Mouse (Mus musculus) kidney, adult 11 months (tissue): ENCODE measurements around the gene Acsbg2.

Source experiments
- DNase-seq: peaks from one replicate; pipeline ENCODE4 v3.0.0; 2022

Gene Acsbg2

DNA sequence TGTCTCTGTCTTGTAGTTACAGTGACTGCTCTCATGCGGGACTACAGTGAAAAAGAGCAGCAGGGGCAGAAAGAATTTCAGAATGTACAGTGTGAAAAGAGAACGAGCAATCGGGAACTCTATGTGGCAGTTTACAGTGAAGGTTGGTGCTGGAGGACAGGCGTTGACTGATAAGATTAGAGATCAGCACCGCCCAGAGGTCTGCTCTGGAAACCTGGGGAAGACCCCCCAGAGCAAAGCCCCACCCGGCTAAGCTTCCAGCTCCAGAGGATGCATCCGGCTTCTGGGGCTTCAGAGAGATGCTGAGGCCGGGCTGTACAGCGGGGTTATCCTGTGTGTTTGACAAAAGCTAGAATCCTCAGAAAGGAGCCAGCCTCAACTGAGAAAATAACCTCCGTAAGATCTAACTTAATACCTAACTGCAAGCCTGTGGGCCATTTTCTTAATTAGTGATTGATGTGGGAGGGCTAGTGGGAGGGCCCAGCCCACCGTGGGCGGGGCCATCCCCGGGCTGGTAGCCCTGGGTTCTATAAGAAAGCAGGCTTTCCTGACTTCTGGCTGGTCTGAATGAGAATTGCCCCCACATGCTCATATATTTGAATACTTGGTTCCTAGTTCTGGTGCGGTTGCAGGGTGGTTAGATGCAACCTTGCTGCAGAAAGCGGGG is 3.8 kb downstream of the Acsbg2 start:
- DNase-seq = no peak

DNA sequence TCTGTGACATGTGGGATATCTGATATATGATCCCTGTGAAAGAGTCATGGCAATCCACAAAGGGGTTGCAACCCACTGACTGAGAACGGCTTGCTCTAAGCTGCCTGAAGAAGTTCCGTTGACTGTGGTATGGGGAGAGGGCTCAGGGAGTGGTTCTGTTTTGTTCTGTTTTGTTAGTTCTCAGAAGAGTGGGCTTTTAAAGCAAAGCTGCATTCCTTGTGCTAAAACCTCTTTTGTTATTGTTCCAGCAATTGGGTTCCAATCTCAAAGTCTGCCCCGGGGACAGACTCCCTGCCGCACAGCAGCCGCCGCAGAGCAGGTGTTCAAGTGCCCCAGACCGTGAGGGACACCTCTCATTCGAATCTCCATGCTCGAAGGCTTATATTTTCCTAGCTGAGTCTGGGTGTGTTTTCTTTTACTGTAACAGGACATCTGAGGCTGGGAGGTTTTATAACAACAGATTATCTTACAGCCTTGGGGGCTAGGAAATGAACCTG is 4.7 kb downstream of the Acsbg2 start:
- no peak for DNase-seq

DNA sequence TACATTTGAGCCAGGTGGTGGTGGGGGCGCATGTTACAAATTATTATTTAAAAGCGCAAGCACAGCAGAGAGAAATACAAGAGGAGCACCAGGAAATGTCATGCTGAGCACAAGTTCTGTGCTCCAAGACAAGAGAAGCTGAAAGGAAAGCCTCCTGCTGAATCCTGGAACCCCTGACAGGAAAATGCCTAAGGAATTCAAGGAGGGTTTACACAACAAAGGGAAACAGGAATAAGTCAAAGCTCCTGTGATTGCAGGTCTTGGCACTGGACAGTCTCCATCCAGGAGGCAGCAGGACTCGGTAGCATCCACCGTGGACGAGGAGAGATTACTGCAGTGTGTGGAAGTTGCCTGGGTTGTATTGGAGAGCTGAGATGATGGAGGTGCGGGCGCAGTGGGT is 8.2 kb downstream of the Acsbg2 start:
- DNase-seq = no peak

DNA sequence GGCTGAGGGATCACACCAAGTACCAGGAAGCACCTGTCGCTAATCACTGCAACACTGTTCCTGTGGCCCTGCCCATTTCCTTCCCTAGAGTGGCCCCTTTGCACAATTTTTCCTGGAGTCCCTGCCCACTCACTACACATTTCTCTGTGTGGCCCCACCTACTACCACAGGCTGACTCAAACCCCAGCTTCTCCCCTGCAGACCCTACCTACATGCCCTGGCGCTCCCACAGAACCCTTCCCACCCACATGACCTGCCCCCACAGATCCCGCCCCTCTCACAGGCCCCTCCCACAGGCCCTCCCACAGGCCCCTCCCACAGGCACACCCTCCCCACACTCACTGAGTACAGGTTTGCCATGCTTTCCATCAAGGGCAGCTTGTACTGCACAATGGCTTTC is 13.1 kb downstream of the Acsbg2 start:
- no peak for DNase-seq

DNA sequence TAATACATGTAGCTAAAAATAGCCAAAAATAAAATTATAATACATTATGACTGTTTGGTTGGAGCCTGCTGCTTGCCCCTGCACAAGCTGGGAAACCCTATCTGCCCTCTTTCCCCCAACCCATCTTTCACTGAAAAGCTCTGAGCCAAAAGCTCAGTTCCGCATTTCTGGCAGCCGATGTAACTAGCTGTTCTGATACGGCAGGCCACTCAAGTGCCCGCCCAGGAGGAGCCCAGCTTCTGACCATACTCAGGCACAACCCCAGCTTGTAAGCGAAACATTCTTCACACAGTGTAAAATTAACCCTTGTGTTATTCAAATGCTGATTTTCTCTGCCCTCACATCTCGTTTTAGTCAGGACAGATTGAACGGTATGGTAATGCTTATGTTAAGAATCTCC is 15.3 kb downstream of the Acsbg2 start:
- no peak for DNase-seq

DNA sequence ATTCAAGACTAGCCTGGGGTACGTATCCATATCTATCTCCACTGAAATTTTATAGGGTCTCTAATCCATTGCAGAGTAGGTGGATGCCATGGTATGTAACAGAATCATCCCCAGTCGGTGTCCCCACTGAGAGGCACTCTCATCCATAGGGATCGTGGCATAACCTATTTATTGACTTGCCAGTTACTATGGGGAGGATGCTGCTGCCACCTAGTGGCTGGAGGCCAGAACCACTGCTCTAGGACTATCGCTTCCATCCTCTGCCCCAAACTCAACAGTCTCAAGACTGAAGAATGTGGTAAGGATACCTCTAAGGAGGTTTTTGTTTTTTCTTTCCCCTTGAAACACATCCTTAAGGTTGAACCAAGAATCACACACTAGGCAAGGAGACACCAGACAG is 16.0 kb downstream of the Acsbg2 start:
- DNase-seq = peak; percentile 51

DNA sequence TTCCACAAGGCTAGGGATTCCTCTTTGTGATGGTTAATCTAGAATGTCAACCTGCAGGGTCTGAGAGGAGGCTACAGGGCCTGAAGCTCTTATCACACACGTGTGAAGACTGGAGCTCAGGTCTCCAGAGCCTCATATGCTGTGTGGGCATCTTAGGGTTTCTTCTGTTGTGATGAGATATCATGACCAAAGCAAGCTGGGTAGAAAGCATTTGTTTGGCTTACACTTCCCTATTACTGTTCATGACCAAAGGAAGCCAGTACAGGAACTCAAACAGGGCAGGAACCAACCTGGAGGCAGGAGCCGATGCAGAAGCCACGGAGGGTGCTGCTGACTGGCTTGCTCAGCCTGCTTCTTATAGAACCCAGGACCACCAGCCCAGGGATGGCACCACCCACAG is 18.8 kb downstream of the Acsbg2 start:
- DNase-seq = no peak

DNA sequence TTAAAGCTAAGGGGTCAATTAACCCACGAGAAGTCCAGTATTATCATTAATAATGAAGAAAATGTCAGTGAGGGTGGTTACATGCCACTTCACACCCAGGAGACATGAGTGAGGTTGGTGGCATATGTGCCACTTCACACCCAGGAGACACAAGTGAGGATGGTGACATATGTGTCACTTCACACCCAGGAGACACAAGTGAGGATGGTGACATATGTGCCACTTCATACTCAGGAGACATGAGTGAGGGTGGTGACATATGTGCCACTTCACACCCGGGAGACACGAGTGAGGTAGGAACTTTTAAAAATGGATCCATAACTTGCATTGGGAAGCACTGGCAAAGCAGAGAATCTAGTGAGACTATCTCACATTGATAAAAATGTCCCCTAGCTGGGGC is 23.1 kb downstream of the Acsbg2 start:
- DNase-seq = no peak

DNA sequence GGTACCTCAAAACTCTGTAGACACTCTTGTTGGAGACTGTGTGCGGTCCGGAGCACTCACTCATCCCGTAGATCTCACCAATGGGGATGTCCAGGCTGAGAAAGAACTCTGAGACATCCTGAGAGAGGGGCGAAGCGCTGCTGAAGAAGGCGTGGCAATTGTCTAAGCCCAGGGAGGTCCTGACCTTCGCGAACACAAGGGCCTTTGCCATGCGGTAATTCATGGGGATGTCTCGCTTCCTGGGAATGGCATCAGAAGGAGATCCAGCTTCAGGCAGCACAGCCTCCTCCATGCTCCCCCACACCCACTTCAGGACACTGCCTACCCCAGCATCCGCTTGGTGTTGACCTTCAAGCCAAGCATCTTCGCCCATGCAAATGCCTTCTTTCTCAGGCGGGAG is 24.5 kb downstream of the Acsbg2 start:
- DNase-seq = no peak

DNA sequence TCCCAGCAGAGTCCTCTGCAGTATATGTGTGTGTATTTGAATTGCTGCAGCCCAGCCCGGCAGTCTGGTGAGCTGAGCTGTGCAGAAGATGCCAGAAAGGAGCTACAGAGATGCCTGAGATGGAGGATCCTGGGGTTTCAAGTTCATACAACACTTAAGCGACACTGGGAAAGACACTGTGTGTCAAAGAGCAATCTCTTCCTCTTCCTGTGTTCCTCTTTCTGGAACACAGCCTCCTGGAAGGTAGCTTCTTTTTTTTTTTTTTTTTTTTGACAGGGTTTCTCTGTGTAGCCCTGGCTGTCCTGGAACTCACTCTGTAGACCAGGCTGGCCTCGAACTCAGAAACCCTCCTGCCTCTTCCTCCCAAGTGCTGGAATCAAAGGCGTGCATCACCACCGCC is 25.5 kb downstream of the Acsbg2 start:
- DNase-seq = no peak

DNA sequence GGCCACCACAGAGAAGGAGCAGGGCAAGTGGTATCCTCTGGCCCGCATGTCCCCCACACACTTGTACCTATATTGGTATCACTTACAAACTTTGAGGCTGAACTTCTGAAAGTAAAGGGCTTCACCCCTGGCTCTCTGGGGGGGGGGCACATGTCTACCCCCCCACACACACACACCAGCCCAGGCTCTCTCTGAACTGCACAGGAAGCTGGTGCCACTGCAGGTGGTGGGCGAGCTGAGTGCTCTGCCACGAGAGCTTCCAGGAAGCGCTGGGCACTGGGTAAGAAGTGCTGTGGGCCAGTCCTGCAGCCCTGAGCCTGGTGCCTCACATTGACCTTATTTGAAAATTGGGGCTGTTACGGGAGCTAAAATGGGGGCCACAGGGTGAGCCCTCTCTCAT is 30.6 kb downstream of the Acsbg2 start:
- no peak for DNase-seq

DNA sequence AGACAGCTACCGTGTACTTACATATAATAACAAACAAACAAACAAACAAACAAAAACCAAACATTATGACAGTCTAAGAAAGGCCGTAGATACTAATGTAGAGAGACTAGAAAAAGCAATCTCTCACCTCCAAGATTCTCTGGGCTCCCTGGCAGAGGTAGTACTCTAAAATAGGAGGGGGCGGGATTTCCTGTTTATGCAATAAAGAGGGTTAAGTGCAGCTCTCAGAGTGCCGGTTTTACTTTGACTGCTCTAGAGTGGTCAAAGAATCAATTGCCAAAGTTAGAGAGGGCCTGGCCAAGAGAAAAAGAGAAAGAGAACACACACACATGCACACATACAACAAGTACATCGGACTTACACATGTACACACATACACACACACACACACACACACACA is 32.1 kb downstream of the Acsbg2 start:
- no peak for DNase-seq

DNA sequence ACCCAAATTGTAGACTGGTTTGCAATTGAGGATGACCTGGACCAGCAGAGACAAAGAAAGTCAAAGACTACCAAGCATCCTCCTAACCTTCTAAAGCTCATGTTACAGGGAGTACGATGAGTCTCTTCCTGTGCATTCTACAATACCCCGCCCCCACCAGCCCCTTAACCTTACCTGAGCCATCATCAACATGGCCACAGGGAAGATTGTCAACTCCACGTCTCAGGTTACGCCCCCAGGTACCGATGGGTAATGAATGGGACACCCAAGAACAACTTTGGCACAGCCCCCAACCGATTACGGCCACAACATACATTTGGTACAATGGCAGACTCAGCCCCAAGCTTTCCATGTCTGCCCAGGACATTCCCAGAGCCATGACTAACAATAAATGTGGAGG is 33.7 kb downstream of the Acsbg2 start:
- no peak for DNase-seq

DNA sequence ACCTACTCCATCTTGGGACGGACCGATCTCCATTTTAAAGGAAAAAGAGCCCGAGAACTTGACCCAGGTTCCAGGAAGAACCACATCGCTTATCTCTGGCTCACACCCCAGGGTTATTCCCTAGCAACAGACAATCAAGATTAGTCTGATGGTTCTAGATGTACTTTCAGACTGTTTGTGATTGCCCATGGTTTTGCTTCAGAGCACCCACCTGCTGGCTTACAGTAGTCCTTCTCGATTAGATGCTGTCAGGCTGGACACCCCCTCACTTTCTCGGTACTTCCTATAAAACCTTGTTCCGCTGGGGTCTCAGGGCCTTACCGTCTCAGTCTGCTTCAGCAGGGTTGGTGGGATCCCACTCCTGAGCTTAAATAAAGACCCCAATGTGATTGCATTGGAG is 37.9 kb downstream of the Acsbg2 start:
- DNase-seq = no peak

DNA sequence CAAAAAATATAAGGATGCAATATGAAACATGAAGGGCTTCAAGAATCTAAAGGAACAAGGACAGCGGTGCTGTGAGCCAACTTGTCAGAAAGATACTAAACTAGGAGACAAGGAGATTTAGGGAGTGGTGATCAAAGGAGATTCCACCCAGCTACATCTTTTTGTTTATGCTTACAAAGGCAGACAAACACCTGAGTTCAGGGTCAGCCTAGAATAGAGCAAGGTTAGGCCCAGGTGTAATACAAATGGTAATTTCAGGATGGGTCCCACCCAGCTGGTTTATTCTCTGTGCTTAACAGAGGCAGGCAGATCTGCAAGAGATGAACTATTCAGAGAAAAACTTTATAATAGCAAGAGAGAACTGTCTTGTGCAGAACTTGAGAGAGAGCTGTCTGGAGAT is 40.9 kb downstream of the Acsbg2 start:
- no peak for DNase-seq

DNA sequence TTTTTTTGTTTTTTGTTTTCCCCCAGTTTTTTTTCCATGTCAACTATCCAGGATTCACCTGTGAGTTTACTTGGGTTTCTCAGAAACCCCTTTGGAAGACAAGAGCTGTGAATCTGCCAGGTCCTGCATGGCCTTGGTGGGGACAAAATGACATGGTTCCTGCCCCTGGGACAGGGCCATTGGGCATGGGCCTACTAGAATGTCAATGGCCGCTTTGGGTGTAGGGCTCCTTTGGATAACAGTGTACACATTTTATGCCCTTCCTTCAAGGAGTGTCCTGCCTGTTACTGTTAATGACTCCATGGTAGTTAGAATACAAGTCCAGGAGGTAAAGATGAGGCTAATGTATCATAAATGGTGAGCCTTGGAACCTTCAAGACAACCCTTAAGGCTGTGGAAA is 41.3 kb downstream of the Acsbg2 start:
- DNase-seq = no peak

DNA sequence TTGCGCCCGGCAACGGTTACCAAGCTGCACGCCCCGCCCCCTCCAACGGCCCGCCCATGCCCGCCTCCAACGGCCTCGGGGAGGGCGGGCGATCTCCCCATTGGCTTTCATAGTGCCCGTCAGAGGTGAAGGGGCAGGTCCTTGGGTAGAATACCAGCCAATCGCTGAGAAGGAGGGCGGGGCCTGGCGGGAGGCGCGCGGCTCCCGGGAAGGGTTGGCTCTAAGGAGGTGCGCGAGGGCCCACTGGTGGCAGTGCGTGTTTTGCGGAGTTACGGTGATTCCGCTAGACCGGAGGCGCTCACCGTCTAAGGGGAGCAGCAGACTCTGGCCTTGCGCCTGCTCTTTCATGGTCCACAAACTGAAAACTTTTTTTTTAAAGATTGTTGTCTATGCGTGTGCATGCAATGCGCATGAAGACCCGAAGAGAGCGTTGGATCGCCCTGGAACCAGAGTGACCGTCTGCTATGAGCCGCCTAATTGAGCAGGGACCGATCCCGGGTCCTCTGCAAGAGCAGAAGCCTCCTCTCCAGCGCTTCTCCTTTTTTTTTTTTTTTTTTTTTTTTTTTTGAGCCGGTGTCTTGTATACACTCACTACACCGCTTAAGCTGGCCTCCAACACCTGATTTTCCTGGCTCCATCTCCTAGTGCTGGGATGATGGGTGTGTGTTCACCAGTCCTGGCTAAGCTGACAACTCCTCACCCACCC is 43.0 kb downstream of the Acsbg2 start:
- DNase-seq = peak; percentile 98

DNA sequence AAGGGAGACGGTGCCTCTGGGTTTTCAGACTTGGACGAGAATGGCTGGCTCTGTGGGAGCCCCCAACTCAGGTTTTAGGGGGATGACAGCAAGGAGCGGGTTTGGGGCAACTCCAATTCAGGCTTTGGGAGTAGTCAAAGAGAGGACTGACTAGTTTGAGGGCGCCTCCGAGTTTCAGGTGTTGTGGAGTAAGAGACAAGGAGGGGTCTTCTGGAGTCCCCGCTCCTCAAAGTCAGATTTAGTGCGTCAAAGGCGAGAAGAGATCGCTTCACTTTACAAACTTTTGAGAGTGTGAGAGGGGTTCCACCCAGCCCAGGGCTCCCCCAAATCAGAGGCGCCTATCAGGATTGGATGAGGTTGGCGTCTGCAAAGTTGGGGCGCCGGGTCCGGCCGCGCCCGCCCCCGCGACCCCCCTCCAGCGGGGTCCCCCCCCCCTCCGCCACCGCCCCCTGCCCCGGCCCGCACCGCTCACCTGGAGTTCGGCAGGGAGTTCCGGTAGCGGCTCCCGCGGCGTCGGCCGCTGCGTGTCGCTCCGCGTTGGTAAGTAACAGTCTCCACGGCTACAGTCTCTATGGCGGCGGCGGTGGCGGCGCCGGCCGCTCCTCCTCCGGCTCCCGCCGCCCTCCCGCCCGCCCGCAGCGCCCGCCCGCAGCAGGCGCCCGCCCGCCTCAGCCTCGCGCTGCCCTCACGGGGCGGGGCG is 43.7 kb downstream of the Acsbg2 start, which contains the start of gene Rfx2:
Gene Rfx2 (minus strand): TSS at position 603 of the 700 bp plus-strand sequence.
- DNase-seq = no peak

DNA sequence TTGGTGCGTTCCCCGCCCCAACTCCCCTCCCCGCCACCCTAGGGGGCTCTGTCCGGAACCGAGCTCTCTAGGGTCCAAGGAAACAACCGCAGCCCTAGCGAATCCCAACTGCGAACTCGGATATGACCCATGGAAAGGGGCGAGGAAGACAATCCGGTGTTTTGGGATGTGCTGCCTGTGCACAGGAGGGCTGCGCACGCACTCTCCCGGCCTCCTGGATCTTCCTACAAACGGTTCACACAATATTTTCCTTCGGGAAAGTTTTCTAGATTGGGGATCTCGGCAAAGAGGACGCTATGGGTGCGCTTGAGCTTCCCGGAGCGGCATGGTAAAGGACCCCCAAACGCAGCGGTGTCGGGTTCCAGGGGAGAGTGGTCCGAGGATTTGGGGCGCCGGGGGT is 44.5 kb downstream of the Acsbg2 start:
- no peak for DNase-seq

DNA sequence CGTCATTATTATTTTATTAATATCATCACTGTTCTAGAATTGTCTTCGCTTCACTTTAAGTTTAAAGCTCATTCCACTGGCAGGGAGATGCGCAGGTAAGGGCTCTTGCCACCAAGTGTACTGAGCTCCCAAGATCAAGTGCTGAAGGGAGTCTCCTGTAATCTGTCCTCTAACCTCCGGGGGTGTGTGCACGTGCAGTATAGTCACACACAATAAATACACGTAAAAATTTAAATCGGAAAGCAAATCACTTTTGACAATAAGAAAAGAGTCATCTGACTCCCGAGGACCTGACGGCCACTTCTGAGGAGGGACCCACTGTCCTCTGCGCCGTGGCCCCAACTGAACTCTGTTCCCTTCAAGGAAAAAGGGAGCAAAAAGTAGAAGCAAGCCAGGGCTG is 45.1 kb downstream of the Acsbg2 start:
- DNase-seq = no peak

DNA sequence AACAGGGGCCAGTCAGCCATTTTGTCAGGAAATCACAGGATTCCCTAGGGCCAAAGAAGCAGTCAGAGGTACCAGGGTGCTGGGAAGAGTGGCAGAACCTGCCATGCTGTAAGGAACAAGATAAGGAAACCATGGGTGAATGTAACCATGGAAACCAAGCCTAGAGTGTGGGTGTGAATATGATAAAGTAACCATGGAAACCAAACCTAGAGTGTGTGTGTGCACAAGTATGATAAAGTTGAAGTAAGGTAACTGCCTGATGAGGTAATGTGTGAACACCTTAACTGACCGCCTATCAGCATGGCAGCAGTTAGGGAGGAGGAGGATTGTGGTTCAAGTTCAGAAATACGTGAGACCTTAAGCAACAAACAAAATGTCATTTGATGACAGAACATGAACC is 47.5 kb downstream of the Acsbg2 start:
- DNase-seq = no peak

DNA sequence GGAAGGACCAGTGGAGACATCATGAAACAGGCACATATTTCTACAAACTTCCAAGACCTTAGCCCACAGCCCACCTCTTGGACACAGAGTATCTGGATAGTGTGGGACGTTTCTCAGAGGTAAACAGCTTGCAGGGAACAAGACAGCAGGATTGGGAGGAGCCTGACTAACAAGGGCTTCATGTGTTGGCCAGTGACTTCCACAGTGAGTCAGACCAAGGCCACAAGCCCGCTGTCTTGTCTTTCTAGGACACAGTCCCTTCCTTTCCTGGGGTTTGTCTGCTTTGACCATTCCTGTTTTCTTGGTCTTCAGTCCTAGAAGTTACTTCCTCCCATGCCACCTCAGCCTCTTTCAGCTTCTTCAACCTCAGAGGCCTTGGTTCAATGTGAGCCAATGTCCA is 50.9 kb downstream of the Acsbg2 start:
- no peak for DNase-seq

DNA sequence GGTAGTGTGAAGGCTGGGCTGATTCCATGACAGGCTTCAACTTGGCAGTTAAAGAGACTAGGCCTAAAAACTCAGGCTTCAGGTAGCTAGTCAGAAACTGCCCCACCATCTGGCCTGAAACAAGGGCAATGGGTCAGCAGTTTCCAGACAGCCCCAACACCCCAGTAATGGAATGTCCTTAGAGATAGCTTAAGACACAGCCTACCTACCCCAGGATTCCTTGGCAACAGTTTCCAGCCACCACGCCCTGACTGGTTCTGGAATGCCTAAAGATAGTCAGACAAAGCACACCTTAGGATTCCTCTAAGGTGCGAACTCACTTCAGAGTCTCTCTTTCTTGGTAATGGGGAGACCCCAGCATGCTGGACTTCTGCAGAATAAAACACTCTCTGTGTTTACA is 51.9 kb downstream of the Acsbg2 start:
- DNase-seq = no peak

DNA sequence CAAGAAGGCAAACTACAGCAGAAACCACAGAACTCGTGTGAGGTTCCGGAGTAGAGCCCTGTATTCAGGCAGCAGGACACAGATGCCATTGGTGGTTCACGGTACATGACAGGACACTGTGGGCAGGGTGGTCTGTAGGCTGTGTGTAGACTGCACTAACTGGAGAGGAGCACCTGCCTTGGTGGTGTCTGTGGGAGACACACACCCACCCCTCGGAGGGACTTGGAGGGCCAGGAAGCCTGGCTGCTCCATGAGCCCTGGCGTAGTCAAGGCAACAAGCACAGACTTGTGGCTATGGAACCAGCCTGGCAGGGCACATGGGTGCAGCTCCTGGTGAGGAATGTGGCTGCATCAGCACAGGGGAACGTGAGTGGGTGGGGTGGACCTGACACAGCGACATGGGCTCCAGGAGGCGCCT is 54.5 kb downstream of the Acsbg2 start:
- no peak for DNase-seq
